Mouse (Mus musculus) T-cell, adult 2 months (primary cell): ENCODE results near the gene Siglec1.

Source experiments
- DNase-seq: peaks from one replicate; pipeline ENCODE4 v3.0.0; 2022; ENCODE audit warnings: low spot score

Siglec1 gene

GRCm38 (mm10) chr2:131097087-131097486 is 10.5 kb upstream of the Siglec1 start:
- no peak for DNase-seq

- peak; percentile 7 for DNase-seq
Observed at GRCm38 (mm10) chr2:131096101-131096795, 9.7 kb upstream of the Siglec1 start.

DNA sequence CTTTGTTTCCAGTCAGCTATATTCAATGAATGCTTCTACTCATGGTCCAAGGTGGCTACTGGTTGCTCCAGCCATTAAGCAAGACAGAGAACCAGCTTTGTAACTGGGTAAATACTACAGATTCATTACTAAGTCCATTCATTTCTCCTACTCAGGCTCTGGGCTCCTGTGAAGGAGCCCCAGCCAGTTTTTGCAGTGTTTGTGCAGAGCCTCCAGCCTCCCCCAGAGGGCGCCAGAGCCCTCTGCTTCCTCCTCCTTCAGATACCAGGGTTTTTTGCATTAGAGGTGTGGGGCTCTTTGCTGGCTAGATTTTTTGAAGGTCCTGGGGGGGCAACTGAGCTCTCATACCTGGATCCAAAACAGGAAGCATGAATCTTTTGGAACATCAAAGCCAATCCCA is 8.3 kb upstream of the Siglec1 start:
- peak; percentile 61 for DNase-seq

DNA sequence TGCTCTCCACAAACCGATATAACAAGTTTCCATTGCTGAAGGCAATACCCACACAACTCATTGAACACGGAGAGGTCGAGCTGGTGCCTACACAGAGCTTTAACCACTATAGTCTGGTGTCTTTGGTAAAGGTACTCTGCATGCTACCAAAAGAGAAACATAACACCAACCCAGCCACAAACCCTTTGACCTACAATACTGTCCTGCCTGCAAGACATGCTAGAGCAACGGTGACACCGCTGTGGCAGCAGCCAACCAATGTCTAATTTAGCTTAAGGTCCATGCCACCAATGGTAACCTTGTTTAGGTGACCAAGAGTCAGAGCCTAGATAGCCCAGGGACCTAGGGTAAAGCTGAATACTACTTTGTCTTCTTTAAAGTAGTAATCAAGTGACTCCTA is 7.0 kb upstream of the Siglec1 start:
- DNase-seq, result no peak

GRCm38 (mm10) chr2:131090852-131091251 is 4.3 kb upstream of the Siglec1 start:
- no peak for DNase-seq

GRCm38 (mm10) chr2:131089634-131090033 is 3.1 kb upstream of the Siglec1 start:
- no peak for DNase-seq

- no peak for DNase-seq
Observed at GRCm38 (mm10) chr2:131088581-131088980, 2.0 kb upstream of the Siglec1 start.

GRCm38 (mm10) chr2:131084206-131084605 is 2.4 kb downstream of the Siglec1 start:
- no peak for DNase-seq

DNA sequence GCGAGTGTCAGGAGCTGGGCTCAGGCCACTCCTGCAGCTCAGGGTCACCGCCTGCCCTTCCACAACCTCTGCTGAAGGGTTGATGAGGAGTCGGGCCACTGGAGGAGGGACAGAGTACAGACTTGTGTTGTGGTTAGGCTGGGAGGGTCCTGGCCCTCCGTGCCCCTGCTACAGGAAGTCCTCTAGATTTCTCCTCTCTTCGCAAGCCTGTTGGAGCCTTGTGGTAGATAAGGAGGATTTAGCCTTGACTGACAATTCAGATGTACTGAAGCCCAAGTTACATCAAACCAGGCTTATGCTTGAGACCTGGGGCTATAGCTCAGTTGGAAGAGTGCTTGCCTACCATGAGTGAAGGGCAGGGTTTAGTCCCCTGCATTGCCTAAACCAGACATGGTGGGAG is 6.1 kb downstream of the Siglec1 start:
- DNase-seq, result no peak

- DNase-seq, result no peak
Observed at GRCm38 (mm10) chr2:131072536-131072935, 14.0 kb downstream of the Siglec1 start.

DNA sequence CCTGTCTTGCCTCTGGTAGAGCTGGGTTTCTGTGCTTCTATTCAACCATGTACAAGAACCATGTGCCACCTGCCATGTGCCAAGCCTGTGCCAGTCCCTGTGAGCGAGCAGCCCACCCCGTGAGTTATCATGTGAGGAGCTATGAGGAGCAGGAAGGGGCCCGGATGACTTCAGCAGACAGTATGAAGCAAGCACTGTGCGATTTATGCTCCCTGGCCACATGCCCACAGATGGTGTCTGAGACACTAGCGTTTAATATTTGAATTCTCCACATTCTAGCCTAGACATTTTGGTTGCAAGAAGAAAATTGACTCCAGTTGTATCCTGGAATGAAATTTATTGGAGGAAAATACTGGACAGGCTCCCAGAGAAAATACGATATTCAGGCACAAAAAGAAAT is 19.1 kb downstream of the Siglec1 start:
- DNase-seq, result no peak

DNA sequence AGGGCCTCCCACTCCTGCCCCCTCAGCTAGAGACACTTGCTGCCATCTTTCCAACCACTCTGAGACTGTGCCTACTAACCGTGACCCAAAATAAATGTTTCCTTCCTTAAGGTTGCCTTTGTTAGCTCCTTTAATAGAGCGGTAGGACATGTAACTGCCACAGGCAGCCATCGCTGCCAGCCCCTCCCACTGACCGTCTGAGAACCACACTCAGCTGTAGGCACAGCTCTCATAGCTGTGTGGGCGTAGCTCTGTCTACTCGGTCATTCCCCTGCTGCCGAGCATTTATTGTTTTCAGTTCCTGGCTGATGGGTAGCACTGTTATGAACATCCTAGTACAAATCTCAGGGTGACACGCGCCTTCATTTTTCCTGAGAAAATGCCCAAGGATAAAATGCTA is 20.2 kb downstream of the Siglec1 start:
- DNase-seq, result no peak

DNA sequence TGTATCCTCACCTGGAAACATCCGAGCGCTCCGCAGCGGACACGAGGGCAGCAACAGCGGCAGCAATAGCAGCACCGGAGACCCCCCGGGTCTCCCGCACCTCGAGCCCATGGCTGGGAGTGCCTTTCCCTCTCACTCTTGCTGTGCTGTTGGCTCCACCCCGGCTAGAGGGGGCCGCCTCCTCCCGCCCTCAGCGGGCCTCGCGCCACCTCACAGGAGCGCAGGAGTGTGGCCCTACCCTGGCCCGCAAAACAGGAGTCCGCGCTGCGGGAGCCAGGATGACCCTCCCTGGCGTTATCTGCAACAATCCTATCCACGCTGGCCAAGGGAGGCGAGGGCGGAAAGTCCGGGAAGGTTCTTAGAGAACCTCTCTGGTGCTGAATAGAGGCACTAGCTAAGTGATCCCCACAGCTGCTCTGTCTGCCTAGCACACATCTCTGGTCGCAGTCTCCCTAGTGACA is 23.1 kb downstream of the Siglec1 start, which contains the start of gene Adam33:
Gene Adam33 (minus strand): TSS at position 411 of the 461 bp plus-strand sequence.
- DNase-seq, result no peak

GRCm38 (mm10) chr2:131061607-131062006 is 25.0 kb downstream of the Siglec1 start:
- no peak for DNase-seq

DNA sequence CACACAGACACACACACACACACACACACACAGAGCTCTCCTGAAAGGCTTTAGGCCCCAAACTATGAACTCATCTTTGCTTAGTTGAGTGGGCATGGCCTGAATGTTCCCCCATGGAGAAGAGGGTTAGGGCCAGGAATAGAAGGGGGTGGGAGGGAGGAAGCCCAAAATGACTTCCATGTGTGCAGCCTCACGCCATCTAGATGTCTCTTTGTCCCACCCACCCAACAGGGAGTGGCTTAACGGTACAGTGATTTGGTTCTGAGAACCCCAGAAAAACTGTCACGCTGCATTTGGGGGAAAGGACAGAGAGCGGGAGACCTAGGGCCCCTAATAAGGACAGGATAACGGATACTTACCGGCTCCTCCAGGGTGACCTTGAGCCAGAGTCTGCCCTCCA is 25.8 kb downstream of the Siglec1 start:
- no peak for DNase-seq

- DNase-seq, result no peak
Observed at GRCm38 (mm10) chr2:131059781-131060540, 26.6 kb downstream of the Siglec1 start.

DNA sequence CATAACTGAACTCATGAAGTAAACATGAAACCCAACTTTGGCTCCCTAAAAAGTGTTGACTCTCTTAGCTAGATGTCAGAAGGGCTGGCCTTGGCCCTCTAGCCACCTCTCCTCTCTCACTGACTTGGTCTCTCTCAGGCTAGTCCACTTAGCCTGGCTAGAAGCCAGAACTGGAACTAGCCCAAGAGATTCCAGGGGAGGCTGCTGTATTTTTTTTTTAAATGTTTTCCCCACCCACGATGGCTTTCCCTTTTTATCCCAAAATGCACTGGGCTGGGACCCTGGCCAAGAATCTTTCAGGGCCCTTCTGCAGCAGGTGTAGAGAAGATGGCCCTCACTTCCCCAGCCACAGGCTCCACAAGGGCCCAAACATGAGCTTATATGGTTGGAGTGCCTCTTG is 27.2 kb downstream of the Siglec1 start:
- DNase-seq, result no peak

GRCm38 (mm10) chr2:131058672-131059071 is 27.9 kb downstream of the Siglec1 start:
- DNase-seq, result no peak

- DNase-seq, result no peak
Observed at GRCm38 (mm10) chr2:131056191-131056590, 30.4 kb downstream of the Siglec1 start.

DNA sequence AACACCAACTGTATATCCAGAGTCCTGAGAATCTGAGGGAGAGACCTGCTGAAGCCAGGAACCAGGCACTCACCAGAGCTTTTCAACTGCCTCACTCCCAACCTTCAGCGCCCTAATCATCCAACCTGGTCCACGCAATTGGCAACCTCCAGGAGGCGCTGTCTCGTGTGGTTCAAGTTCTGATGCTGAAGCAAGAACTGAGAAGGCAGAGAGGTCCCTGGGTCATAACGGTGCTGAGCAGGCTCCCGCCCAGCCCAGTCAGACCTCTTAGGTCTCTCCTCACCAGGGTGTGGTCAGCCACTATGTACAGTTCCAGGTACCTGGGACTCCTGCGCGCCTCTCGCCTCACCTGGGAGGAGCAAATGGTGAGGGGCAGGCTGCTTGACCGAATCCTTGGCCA is 30.9 kb downstream of the Siglec1 start:
- DNase-seq, result peak; percentile 12

GRCm38 (mm10) chr2:131054646-131055264 is 31.8 kb downstream of the Siglec1 start:
- no peak for DNase-seq

DNA sequence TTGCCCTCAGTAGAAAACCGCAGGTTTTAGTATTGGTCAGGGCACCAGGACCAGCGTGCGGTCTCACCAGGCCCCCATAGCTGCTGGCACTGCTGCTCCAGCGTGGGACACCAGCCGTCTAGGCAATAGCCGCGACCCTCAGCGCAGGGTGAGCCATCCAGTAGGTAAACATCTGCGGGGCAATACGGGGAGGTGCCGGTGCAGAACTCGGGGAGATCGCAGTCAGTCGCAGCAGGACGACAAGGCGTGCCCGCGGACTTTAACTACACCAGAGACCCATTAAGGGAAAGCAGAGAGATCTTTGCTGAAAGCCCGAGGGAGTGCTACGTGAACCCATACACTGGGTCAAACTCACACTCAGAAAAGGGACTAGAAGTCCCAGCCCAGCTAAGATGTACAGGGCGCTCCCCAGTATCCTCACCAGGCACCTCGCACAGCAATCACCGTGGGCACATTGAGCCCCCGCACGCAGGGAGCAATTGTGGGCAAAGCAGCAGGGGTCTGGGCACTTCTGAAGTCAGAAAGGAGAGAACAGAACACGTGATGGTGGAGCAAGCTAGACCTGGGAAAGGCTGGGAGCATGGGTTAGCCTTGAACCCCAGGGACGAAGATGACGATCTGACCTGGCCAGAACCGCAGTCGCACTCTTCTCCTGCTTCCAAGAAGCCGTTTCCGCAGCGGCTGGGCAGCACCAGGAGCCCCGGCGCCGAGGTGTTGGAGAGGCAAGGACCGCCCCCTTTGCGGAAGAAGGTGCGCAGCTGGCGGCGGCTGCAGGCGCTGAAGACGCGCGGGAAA is 32.5 kb downstream of the Siglec1 start:
- no peak for DNase-seq
